Mouse (Mus musculus) ES-Bruce4 (cell line): ENCODE results near the gene Vps37c.

ENCODE experiments used
- CTCF ChIP-seq: IDR thresholded peaks from one replicate; pipeline ENCODE4 v1.8.1; 2011; ENCODE audit warnings: low read depth, low read length
- POLR2A ChIP-seq: IDR thresholded peaks from one replicate; pipeline ENCODE4 v1.8.1; 2011; ENCODE audit warnings: low read length; ENCODE audit not compliant: insufficient read depth

- TF ChIP-seq CTCF (no peak), POLR2A (no peak)
Observed at GRCm38 (mm10) chr19:10685727-10686126, 2.8 kb upstream of the Vps37c start.
